Mouse (Mus musculus) lung, adult 2 months (tissue): Measurements from ENCODE around the gene Gm37240.

Source experiments
- CTCF ChIP-seq: fragments of 200-500 bp; IDR thresholded peaks from 2 replicates; pipeline ENCODE4 v1.5.1; 2011; ENCODE audit warnings: mild to moderate bottlenecking, low read length, control low read depth; ENCODE audit not compliant: insufficient read depth
- POLR2A ChIP-seq: fragments of 200-500 bp; IDR thresholded peaks from 2 replicates; pipeline ENCODE4 v1.6.1; 2011; ENCODE audit warnings: low read depth, mild to moderate bottlenecking, control low read depth, low read length, borderline replicate concordance; ENCODE audit errors: extremely low read depth

GRCm38 (mm10) chr3:85831785-85832184 is 55.5 kb downstream of the Gm37240 start:
- TF ChIP-seq CTCF: no peak
- TF ChIP-seq POLR2A: no peak
